Comparison of ENCODE assay signal across 18 mouse cellular contexts in the genomic region with DNA sequence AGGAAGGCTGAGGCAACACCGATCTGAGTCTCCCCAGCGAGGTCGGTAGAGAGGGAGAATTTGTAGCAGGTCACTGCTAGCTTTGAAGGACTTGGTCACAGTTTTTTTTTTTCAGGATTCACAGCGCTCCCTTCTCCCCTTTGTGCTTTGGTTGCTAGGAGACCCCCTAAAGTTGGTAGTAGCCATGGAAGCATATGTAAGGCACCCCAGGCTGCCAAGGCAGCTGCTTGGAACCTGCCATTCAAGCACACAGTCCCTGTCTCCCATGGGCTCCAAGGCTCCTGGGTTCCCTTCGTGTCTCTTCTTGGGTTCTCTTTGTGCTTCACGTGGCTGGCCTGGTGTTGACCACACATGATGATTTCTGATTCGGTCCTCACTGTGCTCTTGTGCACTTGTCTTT. TPM values are rescaled to one million over a fixed set of nuclear protein-coding genes. Genes with fewer than 3 reads are reported as not detected.
DNase-seq lines count a peak whose midpoint lies in the region; ATAC-seq lines count a peak whose summit lies in the region.
"Had no signal": no experiment of that assay in that cellular context is flagged by ENCODE, and none has a peak within 500 bp of the region (broad histone marks: within the 10 kb centered on the region; RNA-seq: fewer than 3 reads in every experiment).

No protein-coding gene starts in this region.

- peaks cover 10% of the 10 kb centered on the region; the same call in 1 of the 2 replicates for H3K4me1 ChIP-seq in neural tube, embryonic 11.5 days (ENCODE audit: control insufficient read depth, insufficient read depth, low read length)
- peaks cover 55% of the 10 kb centered on the region for H3K4me1 ChIP-seq in hindbrain, embryonic 10.5 days (replicated peaks)
- H3K4me1 ChIP-seq in midbrain, embryonic 13.5 days (replicated peaks), result peaks cover 27% of the 10 kb centered on the region
- H3K4me1 ChIP-seq in kidney, embryonic 16.5 days (ENCODE audit: insufficient read depth, low read length), result peaks cover 7% of the 10 kb centered on the region

- no peak overlapping the region for H3K27ac ChIP-seq in neural tube, embryonic 11.5 days (ENCODE audit: low read depth, low read length)
- peak overlapping the region; percentile 77 for H3K27ac ChIP-seq in hindbrain, embryonic 10.5 days
- H3K27ac ChIP-seq in midbrain, embryonic 13.5 days, result no peak overlapping the region
- no peak overlapping the region for H3K27ac ChIP-seq in kidney, embryonic 16.5 days (ENCODE audit: low read length)
- H3K27ac ChIP-seq: embryonic facial prominence, embryonic 15.5 days; heart, embryonic 13.5 days; left cerebral cortex, adult 2 months; limb, embryonic 13.5 days had no signal

- WGBS in neural tube, embryonic 11.5 days, result 43% methylated on average over 7 of the region's 7 CpGs
- 45% methylated on average over 7 of the region's 7 CpGs for WGBS in hindbrain, embryonic 10.5 days
- 22% methylated on average over 7 of the region's 7 CpGs for WGBS in midbrain, embryonic 13.5 days
- WGBS in kidney, embryonic 16.5 days, result 79% methylated on average over 7 of the region's 7 CpGs

- H3K4me2 ChIP-seq in neural tube, embryonic 11.5 days (ENCODE audit: low read depth), result no peak overlapping the region
- no peak overlapping the region for H3K4me2 ChIP-seq in midbrain, embryonic 13.5 days (replicated peaks)
- H3K4me2 ChIP-seq in kidney, embryonic 16.5 days (replicated peaks; ENCODE audit: low read depth, low read length), result no peak overlapping the region
- H3K4me2 ChIP-seq: embryonic facial prominence, embryonic 15.5 days; heart, embryonic 13.5 days; limb, embryonic 13.5 days had no signal

- H3K36me3 ChIP-seq in neural tube, embryonic 11.5 days (ENCODE audit: control insufficient read depth, insufficient read depth, low read length), result no peaks in the 10 kb centered on the region
- peaks cover 11% of the 10 kb centered on the region; the same call in 1 of the 2 replicates for H3K36me3 ChIP-seq in hindbrain, embryonic 10.5 days
- no peaks in the 10 kb centered on the region for H3K36me3 ChIP-seq in midbrain, embryonic 13.5 days
- no peaks in the 10 kb centered on the region for H3K36me3 ChIP-seq in kidney, embryonic 16.5 days (ENCODE audit: insufficient read depth, low read length)
- H3K36me3 ChIP-seq: embryonic facial prominence, embryonic 15.5 days; heart, embryonic 13.5 days; limb, embryonic 13.5 days had no signal

- ATAC-seq in neural tube, embryonic 11.5 days (ENCODE audit: insufficient read depth, low FRiP score, low TSS enrichment), result no peak; the same call in 1 of the 2 replicates
- peak; percentile 17; the same call in 1 of the 2 replicates for ATAC-seq in midbrain, embryonic 13.5 days
- ATAC-seq in kidney, embryonic 16.5 days (ENCODE audit: low FRiP score, low TSS enrichment), result no peak
- ATAC-seq: Patski had no signal

- DNase-seq in neural tube, embryonic 11.5 days (ENCODE audit: low spot score), result peak; percentile 55
- no peak for DNase-seq in neural tube, embryonic 10.5 days (ENCODE audit: extremely low spot score, low spot score)
- DNase-seq in hindbrain, embryonic 10.5 days (ENCODE audit: low spot score), result peak; percentile 62
- DNase-seq in kidney, adult 11 months, result no peak
- DNase-seq in adrenal gland, adult 18-20 months (ENCODE audit: low spot score in 2 of 2), result no peak
- DNase-seq: adrenal gland, postnatal 10 days; cerebellum, postnatal 25 days; kidney, adult 8-10 months; lung, adult 18-20 months; lung, postnatal 4 days had no signal

- no peaks in the 10 kb centered on the region for H3K9me3 ChIP-seq in neural tube, embryonic 11.5 days (ENCODE audit: control insufficient read depth, low read length)
- no peaks in the 10 kb centered on the region for H3K9me3 ChIP-seq in hindbrain, embryonic 10.5 days
- H3K9me3 ChIP-seq in midbrain, embryonic 13.5 days, result 0 out of 2 replicates have a peak, but pooled peaks cover 3% of the 10 kb centered on the region
- H3K9me3 ChIP-seq in kidney, embryonic 16.5 days (ENCODE audit: low read length), result no peaks in the 10 kb centered on the region; the same call in 1 of the 2 replicates
- H3K9me3 ChIP-seq: embryonic facial prominence, embryonic 15.5 days; heart, embryonic 13.5 days had no signal

- no peaks in the 10 kb centered on the region for H3K27me3 ChIP-seq in neural tube, embryonic 11.5 days (ENCODE audit: control insufficient read depth, insufficient read depth, low read length)
- H3K27me3 ChIP-seq in hindbrain, embryonic 10.5 days (ENCODE audit: insufficient read depth, poor library complexity, severe bottlenecking), result no peaks in the 10 kb centered on the region
- no peaks in the 10 kb centered on the region for H3K27me3 ChIP-seq in midbrain, embryonic 13.5 days
- H3K27me3 ChIP-seq in kidney, embryonic 16.5 days (ENCODE audit: insufficient read depth, low read length), result no peaks in the 10 kb centered on the region
- H3K27me3 ChIP-seq: CH12.LX; embryonic facial prominence, embryonic 15.5 days; heart, embryonic 13.5 days; limb, embryonic 13.5 days; Patski had no signal

- no peak overlapping the region for H3K9ac ChIP-seq in neural tube, embryonic 11.5 days (ENCODE audit: low read length)
- H3K9ac ChIP-seq in midbrain, embryonic 13.5 days (replicated peaks), result no peak overlapping the region
- no peak overlapping the region for H3K9ac ChIP-seq in kidney, embryonic 16.5 days (replicated peaks; ENCODE audit: low read length)
- H3K9ac ChIP-seq: embryonic facial prominence, embryonic 15.5 days; heart, embryonic 13.5 days; limb, embryonic 13.5 days had no signal

- H3K4me3 ChIP-seq in neural tube, embryonic 11.5 days (ENCODE audit: low read depth, low read length), result no peak overlapping the region
- H3K4me3 ChIP-seq in hindbrain, embryonic 10.5 days, result no peak overlapping the region
- no peak overlapping the region for H3K4me3 ChIP-seq in midbrain, embryonic 13.5 days (replicated peaks)
- no peak overlapping the region for H3K4me3 ChIP-seq in kidney, embryonic 16.5 days (ENCODE audit: low read length)
- H3K4me3 ChIP-seq: embryonic facial prominence, embryonic 15.5 days; heart, embryonic 13.5 days; left cerebral cortex, adult 2 months; limb, embryonic 13.5 days had no signal

RNA-seq across cellular contexts. Expression of gene Snx10, which starts 5.8 kb away (rescaled TPM):
- 33.2 and 40.0 TPM in 2 replicates for polyA plus RNA-seq in neural tube, embryonic 11.5 days (2014; fragmentation: Nextera tagmentation; extraction: Ambion mirVana)
- 35.8 and 41.9 TPM in 2 replicates for polyA plus RNA-seq in hindbrain, embryonic 10.5 days (2016; fragmentation: Nextera tagmentation; extraction: Ambion mirVana)
- polyA plus RNA-seq in midbrain, embryonic 13.5 days (2015; fragmentation: Nextera tagmentation; extraction: Ambion mirVana), result 48.7 and 49.6 TPM in 2 replicates
- polyA plus RNA-seq in kidney, embryonic 16.5 days (2015; fragmentation: Nextera tagmentation; extraction: Ambion mirVana), result 16.1 and 16.7 TPM in 2 replicates
- 10 to 100 TPM; 31.8 to 53.6 TPM for total RNA-seq in adrenal gland, adult 18-20 months (2021)

RNA-seq across cellular contexts. Expression of gene Cbx3, which starts 59.3 kb away (rescaled TPM):
- polyA plus RNA-seq in neural tube, embryonic 11.5 days (2014; fragmentation: Nextera tagmentation; extraction: Ambion mirVana), result 619 and 648 TPM in 2 replicates
- 534 and 612 TPM in 2 replicates for polyA plus RNA-seq in hindbrain, embryonic 10.5 days (2016; fragmentation: Nextera tagmentation; extraction: Ambion mirVana)
- polyA plus RNA-seq in midbrain, embryonic 13.5 days (2015; fragmentation: Nextera tagmentation; extraction: Ambion mirVana), result 593 and 670 TPM in 2 replicates
- polyA plus RNA-seq in kidney, embryonic 16.5 days (2015; fragmentation: Nextera tagmentation; extraction: Ambion mirVana), result 421 and 427 TPM in 2 replicates
- 10 to 100 TPM; 66.4 to 81.6 TPM for total RNA-seq in adrenal gland, adult 18-20 months (2021)

RNA-seq across cellular contexts. Expression of gene Hnrnpa2b1, which starts 59.8 kb away (rescaled TPM):
- polyA plus RNA-seq in neural tube, embryonic 11.5 days (2014; fragmentation: Nextera tagmentation; extraction: Ambion mirVana), result 1,446 and 1,608 TPM in 2 replicates
- 1,586 and 2,252 TPM in 2 replicates for polyA plus RNA-seq in hindbrain, embryonic 10.5 days (2016; fragmentation: Nextera tagmentation; extraction: Ambion mirVana)
- 2,073 and 2,164 TPM in 2 replicates for polyA plus RNA-seq in midbrain, embryonic 13.5 days (2015; fragmentation: Nextera tagmentation; extraction: Ambion mirVana)
- polyA plus RNA-seq in kidney, embryonic 16.5 days (2015; fragmentation: Nextera tagmentation; extraction: Ambion mirVana), result 1,832 and 2,078 TPM in 2 replicates
- 100 to 1,000 TPM; 553 to 646 TPM for total RNA-seq in adrenal gland, adult 18-20 months (2021)

Comparison
In these comparisons a context has a peak if more than half of its experiments do, and no peak if none do; other contexts are left out.
1. DNase-seq: peak in neural tube, embryonic 11.5 days (single experiment) and hindbrain, embryonic 10.5 days (single experiment); none in neural tube, embryonic 10.5 days (single experiment), kidney, adult 11 months (single experiment) and adrenal gland, adult 18-20 months (0 of 2).